Mouse (Mus musculus): Measurements from ENCODE around the gene Saal1.

DNA sequence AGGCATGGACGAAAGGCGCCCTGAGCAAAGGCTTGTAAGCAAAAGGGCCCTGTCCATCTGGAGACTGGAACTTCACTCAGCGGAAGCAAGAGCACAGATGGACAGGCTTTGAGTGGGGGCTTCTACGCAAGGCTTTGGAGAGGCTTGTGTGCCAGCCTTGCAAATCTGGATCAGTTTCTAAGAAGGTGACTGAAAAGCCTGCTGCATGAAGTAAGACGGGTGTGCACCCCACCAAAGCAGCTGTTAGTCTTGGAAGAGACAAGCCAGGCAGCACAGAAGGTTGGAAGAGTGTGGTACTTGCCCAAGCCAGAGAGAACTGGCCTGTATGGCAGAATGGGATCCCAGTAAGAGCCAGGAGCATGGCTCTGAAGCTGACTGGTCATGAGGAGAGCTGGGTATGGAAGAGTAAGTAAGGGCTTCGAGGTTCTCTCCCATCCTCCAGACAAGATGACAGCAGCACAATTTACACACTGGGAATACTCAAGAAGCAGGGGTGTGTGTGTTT is 9.9 kb downstream of the Saal1 start:
- TF ChIP-seq CTCF (IDR thresholded peaks at IDR 0.05; ENCODE audit: low read depth) (no peak), EP300 (IDR thresholded peaks at IDR 0.05; ENCODE audit: low read depth) (no peak)
